Mouse (Mus musculus) layer of hippocampus, postnatal 14 days (tissue): ENCODE data around the gene Brms1. TPM values are rescaled to one million over a fixed set of nuclear protein-coding genes. Genes with fewer than 3 reads are reported as not detected.

ENCODE experiments used
- DNase-seq, 2 experiments: peaks; one replicate each; pipeline ENCODE4 v3.0.0; 2021 to 2022; ENCODE audit warnings: low spot score in 2 of 2, mixed read lengths in 1 of 2
- total RNA-seq, 2 experiments: library from RNA; stranded (reverse); gene quantifications; 2 replicates each; pipeline ENCODE4 v1.2.3; 2021

Gene Brms1
- total RNA-seq, 2 experiments from 2014 or later, result 10.8 to 12.9 TPM

DNA sequence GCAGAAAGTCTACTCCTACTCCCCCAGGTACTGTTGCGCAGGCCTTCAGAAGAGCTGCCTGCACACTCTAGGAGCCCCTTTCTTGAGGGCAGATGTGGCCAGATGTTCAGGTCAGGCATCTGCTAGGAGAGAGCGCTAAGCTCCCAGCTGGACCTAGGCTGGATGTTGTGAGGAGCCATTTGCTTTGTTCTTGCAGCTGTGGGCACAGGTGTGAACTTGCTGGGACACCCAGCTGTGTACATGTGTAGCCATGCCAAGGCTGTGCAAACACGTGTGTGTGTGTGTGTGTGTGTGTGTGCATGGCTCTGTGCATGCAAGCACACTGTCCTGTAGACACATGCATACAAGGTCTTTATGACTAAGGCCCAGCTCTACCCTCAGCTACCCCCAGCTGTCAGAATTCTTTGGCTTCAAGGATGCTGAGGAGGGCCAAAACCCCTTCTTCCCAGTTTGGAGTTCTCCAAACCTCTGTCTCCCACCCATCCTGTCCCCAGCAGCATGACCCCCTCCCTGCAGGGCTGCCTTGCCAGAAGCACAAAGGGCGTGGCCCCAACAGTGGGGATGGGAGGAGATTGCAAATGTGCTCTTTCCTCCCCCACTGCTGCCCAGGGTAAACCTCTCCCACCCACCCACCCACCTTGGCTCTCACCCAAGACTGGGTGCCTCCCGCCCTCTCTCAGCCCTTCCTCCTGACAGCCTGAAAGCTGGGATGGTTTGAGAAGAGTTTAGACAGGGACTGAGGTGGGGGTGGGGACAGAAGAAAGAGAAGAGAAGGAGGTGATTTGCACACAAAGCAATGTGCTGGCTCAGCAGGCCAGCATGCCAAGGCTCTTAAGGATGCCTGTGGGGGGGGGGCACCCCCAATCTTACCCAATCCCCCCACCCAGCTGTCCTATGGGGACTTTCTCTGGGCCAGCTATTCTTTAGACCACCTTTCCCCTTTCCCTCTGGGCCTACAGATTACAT is 19.5 kb downstream of the Brms1 start:
- no peak for DNase-seq

DNA sequence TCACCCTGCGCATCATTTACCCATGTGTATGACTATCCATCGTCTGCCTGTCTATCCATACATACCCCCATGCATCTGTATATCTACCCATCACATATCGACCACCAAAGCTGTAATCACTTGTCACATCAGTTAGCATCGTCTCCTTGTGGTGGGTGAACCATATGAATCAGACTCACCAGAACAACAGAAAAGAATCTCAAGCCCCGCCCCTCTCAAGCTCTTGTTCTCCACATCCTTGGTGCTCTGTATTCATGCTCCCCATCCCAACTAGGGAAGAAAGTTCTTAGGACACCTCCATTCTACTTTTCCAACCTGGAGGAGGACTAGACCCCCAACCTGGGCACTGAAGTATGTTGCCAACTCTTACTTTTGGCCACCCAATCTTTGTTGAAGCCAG is 20.9 kb downstream of the Brms1 start:
- DNase-seq, result no peak

DNA sequence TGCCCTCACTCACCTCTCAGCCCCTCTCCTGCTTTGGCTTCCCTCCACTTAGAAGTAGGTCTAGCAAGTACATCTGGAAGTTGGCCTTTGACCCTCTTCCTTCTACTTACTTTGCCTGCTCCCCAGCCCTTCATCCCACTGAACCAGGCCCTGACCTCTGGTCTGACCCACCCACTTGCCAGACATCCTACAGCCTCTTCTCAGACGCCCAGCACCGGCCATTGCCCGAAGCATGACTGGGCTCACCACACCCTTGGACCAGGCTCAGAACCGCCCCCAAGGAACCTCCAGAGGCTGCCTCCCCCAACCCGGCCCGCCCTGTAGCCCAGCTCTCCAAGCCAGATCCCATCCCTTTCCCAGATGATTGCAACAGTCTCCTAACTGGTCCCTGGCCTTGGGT is 21.3 kb downstream of the Brms1 start:
- DNase-seq, result no peak

DNA sequence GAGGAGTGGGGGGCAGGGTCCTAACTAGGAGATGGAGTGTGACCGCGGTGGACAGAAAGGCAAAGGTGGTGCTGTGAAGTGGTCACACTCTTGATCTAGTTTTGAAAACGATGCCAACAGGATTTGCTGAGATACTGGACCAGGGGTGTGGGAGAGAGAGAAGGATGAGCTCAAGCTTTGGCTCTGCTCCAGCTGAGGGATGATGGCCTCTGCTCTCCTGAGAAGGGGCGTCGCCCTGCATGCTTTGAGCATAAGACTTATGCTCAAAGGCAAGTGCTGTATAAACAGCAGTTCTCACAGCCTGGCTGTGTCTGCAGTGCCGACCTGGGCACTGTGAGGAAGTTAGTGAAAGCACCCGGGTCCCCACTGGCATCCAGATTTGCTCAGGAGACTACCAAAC is 23.9 kb downstream of the Brms1 start:
- no peak for DNase-seq

DNA sequence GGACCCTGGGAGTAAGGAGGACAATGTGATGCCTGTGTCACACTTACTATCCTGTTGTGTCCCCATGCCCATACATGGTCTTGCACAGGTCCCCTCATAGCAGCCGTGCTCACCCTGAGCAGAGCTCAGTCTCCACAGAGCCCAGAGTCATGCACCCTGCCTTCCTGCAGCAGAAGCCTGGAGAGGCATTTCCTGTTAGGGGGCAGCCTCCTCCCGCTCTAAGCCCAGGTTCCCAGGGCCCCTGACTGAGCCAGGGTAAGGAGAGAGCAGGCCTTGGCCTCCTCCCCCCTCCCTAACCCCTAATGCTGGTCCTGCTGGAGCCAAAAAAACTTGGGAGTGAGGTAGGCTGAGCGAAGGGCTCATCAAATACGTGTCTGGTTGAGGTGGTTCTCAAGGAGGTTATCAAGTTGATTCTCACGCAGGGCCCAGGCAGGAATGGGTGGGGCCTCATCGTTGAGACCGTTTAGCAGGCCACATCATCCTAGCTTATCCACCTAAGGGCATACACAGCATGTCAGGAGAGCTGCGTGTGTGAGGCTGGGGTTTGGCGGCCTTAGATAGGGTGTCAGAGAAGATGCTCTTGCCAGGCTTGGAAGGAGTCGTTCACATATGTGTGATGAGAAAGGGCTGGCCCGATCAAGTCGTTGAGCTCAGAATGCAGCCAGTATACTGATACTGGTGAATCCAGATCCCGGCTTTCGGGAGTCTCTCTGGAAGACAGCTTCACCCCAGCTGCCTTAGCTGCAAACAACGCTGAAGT is 26.1 kb downstream of the Brms1 start:
- no peak for DNase-seq

DNA sequence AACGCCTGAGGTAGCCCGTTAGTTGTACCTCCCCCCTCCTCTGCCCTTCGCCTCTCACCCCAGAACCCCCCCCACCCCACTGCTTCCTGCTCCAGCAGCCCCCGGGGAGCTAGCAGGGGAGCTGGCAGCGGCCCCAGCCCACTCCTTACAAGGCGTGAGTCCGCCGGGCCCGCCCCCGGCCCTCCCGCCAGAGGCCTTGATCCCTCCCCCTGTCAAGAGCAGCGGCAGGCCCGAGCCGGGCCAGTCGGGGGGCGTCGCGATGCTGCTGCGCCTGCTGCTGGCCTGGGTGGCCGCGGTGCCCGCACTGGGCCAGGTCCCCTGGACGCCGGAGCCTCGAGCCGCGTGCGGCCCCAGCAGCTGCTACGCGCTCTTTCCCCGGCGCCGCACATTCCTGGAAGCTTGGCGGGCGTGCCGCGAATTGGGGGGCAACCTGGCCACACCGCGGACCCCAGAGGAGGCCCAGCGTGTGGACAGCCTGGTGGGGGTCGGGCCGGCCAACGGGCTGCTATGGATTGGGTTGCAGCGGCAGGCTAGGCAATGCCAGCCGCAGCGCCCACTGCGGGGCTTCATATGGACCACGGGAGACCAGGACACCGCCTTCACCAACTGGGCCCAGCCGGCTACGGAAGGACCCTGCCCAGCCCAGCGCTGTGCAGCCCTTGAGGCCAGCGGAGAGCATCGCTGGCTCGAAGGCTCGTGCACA is 26.9 kb downstream of the Brms1 start, which contains the start of gene Cd248:
TSS of gene Cd248 (plus strand) at position 212 of the 703 bp plus-strand sequence.
- no peak for DNase-seq

DNA sequence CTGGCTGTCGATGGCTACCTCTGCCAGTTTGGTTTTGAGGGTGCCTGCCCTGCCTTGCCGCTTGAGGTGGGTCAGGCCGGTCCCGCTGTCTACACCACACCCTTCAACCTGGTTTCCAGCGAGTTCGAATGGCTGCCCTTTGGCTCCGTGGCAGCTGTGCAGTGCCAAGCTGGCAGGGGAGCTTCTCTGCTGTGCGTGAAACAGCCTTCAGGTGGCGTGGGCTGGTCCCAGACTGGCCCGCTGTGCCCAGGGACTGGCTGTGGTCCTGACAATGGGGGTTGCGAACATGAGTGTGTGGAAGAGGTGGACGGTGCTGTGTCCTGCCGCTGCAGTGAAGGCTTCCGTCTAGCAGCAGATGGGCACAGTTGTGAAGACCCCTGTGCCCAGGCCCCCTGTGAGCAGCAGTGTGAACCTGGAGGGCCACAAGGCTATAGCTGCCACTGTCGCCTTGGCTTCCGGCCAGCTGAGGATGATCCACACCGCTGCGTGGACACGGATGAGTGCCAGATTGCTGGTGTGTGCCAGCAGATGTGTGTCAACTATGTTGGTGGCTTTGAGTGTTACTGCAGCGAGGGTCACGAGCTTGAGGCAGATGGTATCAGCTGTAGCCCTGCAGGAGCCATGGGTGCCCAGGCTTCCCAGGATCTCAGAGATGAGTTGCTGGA is 27.5 kb downstream of the Brms1 start:
- no peak for DNase-seq

DNA sequence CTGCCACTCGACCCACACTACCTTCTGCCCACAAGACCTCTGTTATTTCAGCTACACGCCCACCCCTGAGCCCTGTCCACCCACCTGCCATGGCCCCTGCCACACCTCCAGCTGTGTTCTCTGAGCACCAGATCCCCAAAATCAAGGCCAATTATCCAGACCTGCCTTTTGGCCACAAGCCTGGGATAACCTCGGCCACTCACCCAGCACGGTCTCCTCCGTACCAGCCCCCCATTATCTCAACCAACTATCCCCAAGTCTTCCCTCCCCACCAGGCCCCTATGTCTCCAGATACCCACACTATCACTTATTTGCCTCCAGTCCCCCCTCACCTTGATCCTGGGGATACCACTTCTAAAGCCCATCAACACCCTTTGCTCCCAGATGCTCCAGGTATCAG is 28.3 kb downstream of the Brms1 start:
- DNase-seq, result no peak

DNA sequence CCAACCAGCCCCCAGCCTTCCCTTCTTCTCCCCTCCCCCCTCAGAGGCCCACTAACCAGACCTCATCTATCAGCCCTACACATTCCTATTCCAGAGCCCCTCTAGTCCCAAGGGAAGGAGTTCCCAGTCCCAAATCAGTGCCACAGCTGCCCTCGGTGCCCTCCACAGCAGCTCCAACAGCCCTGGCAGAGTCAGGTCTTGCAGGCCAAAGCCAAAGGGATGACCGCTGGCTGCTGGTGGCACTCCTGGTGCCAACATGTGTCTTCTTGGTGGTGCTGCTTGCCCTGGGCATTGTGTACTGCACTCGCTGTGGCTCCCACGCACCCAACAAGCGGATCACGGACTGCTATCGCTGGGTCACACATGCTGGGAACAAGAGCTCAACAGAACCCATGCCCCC is 28.8 kb downstream of the Brms1 start:
- DNase-seq, result no peak

DNA sequence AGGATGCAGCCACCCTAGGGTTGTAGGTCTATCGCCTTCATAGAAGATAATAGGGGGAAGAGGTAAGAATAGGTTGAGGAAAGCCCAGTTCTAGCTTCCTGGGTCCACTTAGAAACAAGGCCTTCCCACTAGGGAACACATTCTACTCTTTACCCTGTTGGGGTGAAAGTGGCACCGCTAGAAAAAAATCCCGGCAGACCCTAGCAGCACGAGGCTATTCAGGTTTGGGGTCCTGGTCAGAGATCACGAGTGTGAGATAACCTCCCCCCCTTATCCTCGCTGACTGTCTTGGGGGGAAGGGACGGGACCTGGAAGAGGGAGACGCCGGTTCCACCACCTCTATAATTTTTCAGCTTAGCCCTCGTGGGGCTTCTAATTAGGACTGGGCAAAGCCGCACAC is 29.9 kb downstream of the Brms1 start:
- no peak for DNase-seq

DNA sequence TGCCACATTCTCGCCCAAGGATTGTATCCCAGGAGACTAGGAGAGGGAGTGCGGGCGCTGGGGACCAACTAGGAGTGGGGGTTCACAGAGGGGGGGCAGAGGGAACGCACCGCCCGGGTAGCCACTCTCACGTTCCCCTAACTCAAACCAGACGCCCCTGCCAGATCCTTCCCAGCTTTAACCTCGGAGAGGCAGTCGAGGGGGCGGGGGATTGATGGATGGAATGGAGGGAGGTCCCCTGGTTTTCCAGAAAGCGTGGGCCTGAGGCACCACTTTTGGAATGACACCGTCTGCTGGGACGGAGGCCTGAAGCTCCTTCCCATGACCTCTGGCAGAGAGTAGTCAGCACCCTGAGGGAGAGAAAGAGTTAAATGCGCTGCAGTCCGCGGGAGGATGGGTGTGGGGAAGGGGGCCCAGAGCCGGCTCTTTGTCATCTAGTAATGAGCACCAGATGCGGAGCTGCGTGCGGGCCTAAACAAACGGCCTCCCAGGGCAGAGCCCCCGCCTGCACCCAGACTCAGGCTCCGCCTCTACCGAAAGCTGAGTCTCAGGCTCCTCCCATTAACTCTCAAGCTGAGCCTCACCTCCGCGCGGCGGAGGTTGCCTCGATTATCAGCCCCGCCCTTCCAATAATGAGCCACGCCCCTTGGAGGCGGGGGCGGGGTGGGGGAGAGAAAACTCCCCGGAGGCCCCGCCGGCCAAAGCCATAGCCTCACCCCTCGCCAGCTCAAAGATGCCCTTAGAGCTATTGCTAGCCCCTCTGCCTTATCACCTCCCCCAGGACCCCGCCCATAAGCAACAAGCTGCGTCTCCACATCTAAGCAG is 30.6 kb downstream of the Brms1 start:
- DNase-seq, result no peak

DNA sequence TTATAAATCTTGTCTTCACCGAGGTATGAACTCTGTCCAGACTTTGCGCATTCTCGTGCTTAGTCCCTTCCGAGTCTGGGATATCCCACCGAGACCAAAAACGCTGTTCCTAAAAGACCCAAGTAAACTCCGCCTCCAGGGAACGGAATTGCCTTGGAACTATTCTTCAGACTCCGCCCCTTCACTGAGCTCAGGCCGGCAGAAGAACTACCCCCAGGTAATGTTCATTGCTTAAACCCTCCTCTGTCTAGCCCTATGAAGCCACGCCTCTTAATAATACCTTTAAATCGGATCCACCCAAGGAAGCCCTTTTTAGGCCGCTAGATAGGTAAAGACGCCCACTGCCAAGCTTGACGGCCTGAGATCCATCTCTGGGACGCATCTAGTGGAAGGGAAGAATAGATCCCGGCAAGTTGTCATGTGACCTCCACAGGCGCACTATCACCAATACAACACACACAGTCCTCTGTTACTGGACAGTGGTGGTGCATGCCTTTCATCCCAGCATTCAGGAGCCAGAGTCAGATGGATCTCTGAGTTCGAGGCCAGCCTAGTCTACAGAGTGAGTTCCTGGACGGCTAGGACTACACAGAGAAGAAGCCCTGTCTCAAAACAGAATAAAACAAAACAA is 31.4 kb downstream of the Brms1 start:
- no peak for DNase-seq

DNA sequence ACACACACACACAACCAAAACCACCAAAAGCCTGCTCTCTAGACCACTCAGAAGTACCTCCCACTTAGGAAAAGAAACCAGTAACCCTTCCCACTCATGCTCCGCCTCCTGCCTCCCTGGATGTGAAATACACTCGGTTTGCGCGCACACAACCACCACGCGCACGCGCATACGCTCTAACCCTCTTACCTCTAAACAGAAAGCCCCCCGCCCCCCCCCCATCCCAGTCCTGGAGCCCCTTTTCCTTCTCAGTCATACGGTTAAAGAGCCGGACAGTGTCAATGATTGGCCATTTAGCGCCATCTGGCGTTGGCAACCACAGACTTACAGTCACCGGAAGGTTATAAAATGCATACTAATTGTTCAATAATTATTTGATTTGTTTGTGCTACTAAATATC is 31.9 kb downstream of the Brms1 start:
- DNase-seq, result no peak

DNA sequence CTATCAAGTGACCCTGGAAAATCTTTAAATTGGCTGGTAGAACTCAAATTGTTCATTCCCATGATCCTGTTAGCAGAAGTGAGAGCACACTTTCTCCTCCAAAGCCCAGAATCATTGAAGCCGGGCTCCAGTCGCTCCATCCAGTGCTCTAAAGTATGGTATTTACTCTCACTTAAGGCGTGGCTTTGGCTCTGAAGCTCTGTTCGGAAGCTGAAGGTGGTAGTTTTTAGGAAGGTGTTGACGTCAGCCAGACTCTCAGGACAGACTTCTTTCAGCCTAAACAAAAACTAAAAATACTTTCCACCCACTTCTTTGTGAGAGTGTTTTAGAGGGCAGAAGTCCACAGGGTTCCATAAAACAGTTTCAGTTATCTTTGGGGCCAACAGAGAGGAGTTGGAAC is 32.4 kb downstream of the Brms1 start:
- no peak for DNase-seq

DNA sequence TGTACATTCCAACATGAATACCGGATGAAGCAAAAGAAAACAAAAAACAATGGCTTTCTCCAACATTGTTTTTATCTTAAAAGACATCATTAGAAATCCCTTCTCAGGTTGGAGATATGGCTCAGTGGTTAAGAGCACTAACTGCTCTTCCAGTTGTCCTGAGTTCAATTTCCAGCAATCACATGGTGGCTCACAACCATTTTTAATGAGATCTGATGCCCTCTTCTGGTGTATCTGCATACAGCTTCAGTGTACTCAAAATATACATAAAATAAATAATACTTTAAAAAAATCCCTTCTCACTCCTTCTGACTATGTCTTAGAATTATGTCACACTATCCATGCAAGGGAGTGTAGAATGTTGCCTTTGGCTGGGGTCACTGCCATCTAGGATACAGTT is 38.1 kb downstream of the Brms1 start:
- DNase-seq, result no peak

DNA sequence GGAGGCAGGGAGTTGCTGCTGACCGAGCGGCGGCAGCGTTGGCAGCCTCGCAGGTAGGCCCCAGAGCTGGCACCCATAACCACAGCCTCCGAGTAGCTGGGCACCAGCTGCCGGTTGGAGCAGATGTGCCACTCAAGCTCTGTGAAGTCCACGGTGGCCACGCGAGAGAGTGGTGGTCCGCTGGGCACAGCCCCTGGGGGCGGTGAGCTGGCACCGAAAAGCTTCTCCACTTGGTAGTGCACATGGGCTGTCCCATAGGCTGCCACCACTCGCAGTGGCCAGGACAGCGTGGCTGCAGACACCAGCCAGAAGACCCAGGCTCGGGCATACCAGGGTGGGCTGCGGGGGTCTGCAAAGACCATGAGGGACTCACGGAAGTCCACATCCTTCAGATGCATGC is 40.9 kb downstream of the Brms1 start:
- DNase-seq, result no peak

DNA sequence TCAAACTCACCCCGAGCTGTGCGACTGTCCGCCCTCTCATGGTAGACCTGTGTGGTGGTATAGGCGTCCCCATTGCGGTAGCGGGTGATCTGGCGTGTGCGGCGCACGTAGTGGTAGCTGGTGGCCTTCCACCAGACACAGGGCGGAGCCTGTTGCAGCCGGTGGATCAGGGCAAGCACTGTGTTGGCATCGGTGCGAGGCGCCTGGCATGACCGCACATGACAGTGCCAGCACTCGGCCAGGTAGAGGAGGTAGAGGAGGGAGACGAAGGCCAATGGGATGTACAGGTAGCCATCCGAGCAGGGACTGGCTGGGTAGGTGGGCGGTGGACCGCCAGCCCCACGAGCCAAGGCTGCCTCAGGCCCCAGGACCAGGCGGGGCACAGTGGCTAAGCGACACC is 41.4 kb downstream of the Brms1 start:
- no peak for DNase-seq

DNA sequence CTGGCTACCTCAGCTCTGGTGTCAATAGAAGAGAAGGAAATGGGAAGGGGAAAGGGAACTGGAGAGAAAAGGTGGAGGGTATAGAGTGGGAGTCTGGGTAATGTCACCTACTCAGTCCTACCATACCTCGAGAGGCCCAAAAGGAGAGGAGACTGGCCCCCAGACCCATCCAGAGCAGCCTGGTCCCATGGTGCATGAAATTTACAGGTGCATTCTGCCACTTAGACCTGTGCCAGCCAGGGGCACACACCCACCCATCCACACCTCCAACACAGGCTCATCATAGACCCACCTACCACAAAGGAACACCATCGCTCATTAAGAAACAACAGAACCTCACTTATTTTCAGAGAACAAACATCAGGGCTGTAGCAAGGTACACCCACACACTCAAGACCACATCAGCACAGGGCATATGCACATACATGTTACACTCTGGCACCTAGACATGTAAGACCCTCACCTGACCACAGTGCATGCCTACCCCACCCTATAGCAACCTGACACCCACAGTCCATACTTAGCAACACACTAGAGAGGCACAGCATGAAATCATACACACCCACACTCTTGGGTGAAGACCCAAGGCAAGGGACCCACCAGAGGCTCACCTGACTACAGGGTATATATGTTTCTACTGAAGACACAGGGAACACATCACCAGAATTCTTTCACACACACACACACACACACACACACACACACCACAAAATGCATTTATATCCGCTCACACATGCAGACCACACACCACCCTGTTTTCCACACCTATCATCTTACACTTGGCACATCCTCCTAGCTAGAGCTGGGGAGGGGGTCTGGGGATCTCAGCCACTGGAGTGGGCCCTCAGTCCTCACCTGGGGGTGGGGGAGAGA is 43.0 kb downstream of the Brms1 start:
- no peak for DNase-seq

DNA sequence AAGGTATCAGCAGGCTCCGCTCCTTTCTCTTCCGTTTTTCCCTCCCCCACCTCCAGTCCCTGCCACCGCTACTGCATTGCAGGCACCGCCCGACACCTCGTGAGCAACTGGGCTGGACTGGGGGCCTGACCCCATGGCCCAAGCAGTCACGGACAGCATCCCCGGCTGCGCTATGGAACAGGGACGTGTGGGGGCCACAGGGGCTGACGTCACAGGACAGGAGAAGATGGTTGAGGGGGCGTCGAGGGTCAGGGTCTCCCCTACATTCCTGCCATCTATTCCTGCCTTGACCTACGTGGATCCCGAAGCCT is 43.6 kb downstream of the Brms1 start:
- DNase-seq, result no peak
